22 mouse cellular contexts compared by ENCODE assay signal in the genomic region with DNA sequence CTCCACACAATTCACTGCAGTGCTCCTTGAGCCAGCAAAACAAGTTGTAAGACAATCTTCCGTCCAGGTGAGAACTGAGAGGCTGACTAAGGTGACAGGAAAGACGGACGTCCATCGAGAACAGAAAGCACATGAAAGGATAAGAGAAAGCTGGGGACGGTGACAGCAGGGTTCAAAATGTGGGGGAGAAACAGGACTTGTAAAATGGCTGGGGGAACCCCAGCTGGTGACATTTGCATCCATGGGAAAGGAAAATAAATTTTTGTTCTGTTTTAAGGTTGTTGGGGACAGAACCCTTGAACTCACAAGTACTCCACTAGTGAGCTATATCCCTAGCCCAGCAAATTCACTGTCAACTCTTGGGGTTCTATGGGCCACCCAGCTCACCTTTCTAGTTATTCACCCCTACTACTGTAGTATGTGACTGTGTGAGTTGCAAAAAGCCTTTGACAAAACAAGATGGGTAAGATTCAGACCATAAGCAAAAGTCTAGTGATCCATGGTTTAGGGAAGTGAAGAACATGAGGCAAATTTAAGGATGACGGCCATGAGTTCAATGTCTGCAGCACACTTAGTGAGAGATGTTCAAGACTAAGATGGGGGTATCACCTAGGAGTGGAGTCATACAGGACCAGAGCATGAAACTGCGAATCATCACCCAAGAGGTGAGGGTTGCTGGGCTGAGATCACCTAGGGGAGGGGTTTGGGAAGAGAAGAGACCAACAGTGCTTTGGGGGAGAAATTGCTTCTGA.
"Had no signal": no experiment of that assay in that cellular context is flagged by ENCODE, and none has a peak within 500 bp of the region (broad histone marks: within the 10 kb centered on the region; RNA-seq: fewer than 3 reads in every experiment).

No protein-coding gene starts in this region.

- DNase-seq: gastrocnemius, postnatal 14 days; gastrocnemius, postnatal 36 days; heart, adult 18-20 months; heart, postnatal 14 days; heart, postnatal 36 days; kidney, adult 11 months; kidney, adult 2 months; kidney, adult 9 months; kidney, postnatal 14 days; kidney, postnatal 36 days; liver, embryonic 13.5 days had no signal

- H3K27me3 ChIP-seq: heart, embryonic 13.5 days; heart, embryonic 15.5 days; hindbrain, embryonic 13.5 days; hindbrain, embryonic 15.5 days; kidney, embryonic 15.5 days; limb, embryonic 12.5 days; liver, embryonic 13.5 days; liver, embryonic 15.5 days had no signal

- H3K9ac ChIP-seq: heart, embryonic 13.5 days; heart, embryonic 15.5 days; hindbrain, embryonic 13.5 days; hindbrain, embryonic 15.5 days; kidney, embryonic 15.5 days; limb, embryonic 12.5 days; liver, embryonic 13.5 days; liver, embryonic 15.5 days had no signal

- H3K27ac ChIP-seq: heart, embryonic 13.5 days; heart, embryonic 15.5 days; hindbrain, embryonic 13.5 days; hindbrain, embryonic 15.5 days; hindbrain, postnatal 0 days; kidney, embryonic 15.5 days; kidney, postnatal 0 days; left cerebral cortex, adult 2 months; limb, embryonic 10.5 days; limb, embryonic 12.5 days; liver, embryonic 13.5 days; liver, embryonic 15.5 days had no signal

- H3K36me3 ChIP-seq: heart, embryonic 15.5 days; hindbrain, embryonic 13.5 days; hindbrain, embryonic 15.5 days; kidney, embryonic 15.5 days; limb, embryonic 12.5 days had no signal

- H3K4me3 ChIP-seq: heart, embryonic 13.5 days; heart, embryonic 15.5 days; hindbrain, embryonic 13.5 days; hindbrain, embryonic 15.5 days; kidney, embryonic 15.5 days; left cerebral cortex, adult 2 months; limb, embryonic 10.5 days; limb, embryonic 12.5 days; liver, embryonic 13.5 days; liver, embryonic 15.5 days had no signal
